Mouse (Mus musculus) heart, embryonic 10.5 days (tissue): ENCODE data around the gene Psma2. TPM values are rescaled to one million over a fixed set of nuclear protein-coding genes. Genes with fewer than 3 reads are reported as not detected.
A peak's percentile ranks its signal among the peaks of the same experiment; 100 is the strongest.

Experiments
- DNase-seq: peaks from one replicate; pipeline ENCODE4 v3.0.0-alpha.2; 2017; ENCODE audit warnings: low spot score
- H3K27ac ChIP-seq: fragments of 300-500 bp; sonication (generic); 2 replicates; pipeline ENCODE4 v1.5.1; 2016; ENCODE audit warnings: mild to moderate bottlenecking
- H3K27me3 ChIP-seq: fragments of 300-500 bp; sonication (generic); 2 replicates; pipeline ENCODE4 v1.6.1; 2016; ENCODE audit warnings: mild to moderate bottlenecking; ENCODE audit not compliant: poor library complexity, insufficient read depth, severe bottlenecking
- H3K36me3 ChIP-seq: fragments of 300-500 bp; sonication (generic); 2 replicates; pipeline ENCODE4 v1.6.1; 2016; ENCODE audit warnings: mild to moderate bottlenecking, moderate library complexity
- H3K4me1 ChIP-seq: fragments of 300-500 bp; sonication (generic); 2 replicates; pipeline ENCODE4 v1.6.1; 2016; ENCODE audit warnings: mild to moderate bottlenecking
- H3K4me3 ChIP-seq: fragments of 300-500 bp; sonication (generic); 2 replicates; pipeline ENCODE4 v1.5.1; 2016; ENCODE audit warnings: mild to moderate bottlenecking, moderate library complexity
- H3K9me3 ChIP-seq: fragments of 300-500 bp; sonication (generic); 2 replicates; pipeline ENCODE4 v1.6.1; 2016; ENCODE audit warnings: mild to moderate bottlenecking, moderate library complexity
- WGBS: fragments of 180-500 bp; shearing (Covaris S2); methylation state at CpG from one replicate; pipeline ENCODE4 v1.1.7; 2016; 5-methylcytosine and 5-hydroxymethylcytosine counted together
- polyA plus RNA-seq: library from polyadenylated mRNA; unstranded; fragments of >200 nt; fragmentation: Nextera tagmentation; extraction: Ambion mirVana; gene quantifications from 2 replicates; pipeline ENCODE4 v1.2.1, GENCODE M21; 2016

The Psma2 gene
- 192 and 212 TPM in 2 replicates for polyA plus RNA-seq

GRCm38 (mm10) chr13:14612926-14613529 lies at the start of gene Psma2, which contains the start of gene Mrpl32:
Psma2 (plus strand) TSS chr13:14613240.
Mrpl32 (minus strand) TSS chr13:14613165.
- peaks cover 26% of the 10 kb centered on the region for H3K36me3 ChIP-seq
- H3K27ac ChIP-seq = peak within 1 kb of the TSS; percentile 91
- peak within 1 kb of the TSS; percentile 82 for H3K4me3 ChIP-seq
- no peaks in the 10 kb centered on the region for H3K4me1 ChIP-seq
- under 1% methylated on average over 42 of the region's 42 CpGs for WGBS
- H3K27me3 ChIP-seq = no peaks in the 10 kb centered on the region
- no peaks in the 10 kb centered on the region for H3K9me3 ChIP-seq
- peak; percentile 99 for DNase-seq

DNA sequence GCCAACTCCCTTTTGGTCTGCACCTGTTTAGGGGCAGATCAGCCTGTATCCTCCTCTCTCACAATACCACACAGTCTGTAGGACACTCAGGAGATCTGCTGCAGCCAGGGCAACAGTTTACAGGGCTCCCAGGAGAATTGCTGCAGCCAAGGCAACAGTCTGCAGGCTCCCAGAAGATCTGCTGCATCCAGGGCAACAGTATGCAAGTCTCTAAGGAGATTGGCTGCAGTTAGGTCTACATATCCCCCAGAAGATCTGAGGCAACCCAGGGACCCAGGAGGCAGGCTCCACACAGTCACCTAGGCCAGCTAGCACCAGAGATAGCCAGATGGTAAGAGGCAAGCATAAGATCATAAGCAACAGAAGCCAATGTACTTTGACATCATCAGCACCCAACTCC lies 38.9 kb upstream of the Psma2 start:
- Histone ChIP-seq H3K9me3 (0 out of 2 replicates have a peak, but pooled peaks cover 4% of the 10 kb centered on the region), H3K27ac (no peak overlapping the region), H3K36me3 (no peaks in the 10 kb centered on the region), H3K27me3 (no peaks in the 10 kb centered on the region), H3K4me3 (no peak overlapping the region), H3K4me1 (no peaks in the 10 kb centered on the region)
- DNase-seq = no peak

- WGBS = 65% methylated on average over 3 of the region's 3 CpGs
Measured at GRCm38 (mm10) chr13:14580392-14580791, 32.6 kb upstream of the Psma2 start.

DNA sequence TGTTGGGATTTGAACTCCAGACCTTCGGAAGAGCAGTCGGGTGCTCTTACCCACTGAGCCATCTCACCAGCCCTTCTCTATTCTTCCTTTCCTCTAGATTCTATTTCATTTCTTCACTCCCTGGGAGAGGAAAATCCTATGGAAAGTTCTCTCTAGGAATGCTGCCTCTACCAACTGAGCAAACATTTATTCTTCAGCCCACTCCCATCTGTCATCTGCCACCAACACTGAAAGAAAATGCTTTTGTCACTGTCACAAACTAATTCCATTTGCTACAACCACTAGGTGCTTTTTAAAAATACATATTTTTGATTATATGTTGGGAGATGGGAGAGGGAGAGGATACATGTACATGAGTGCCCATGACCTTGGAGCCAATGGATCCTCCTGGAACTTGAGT lies 10.3 kb upstream of the Psma2 start:
- H3K36me3 ChIP-seq = no peaks in the 10 kb centered on the region
- H3K4me1 ChIP-seq = no peaks in the 10 kb centered on the region
- WGBS = 79% methylated on average over 2 of the region's 2 CpGs

More at GRCm38 (mm10) chr13:14580392-14580791, 32.6 kb upstream of the Psma2 start:
- Histone ChIP-seq H3K4me1 (no peaks in the 10 kb centered on the region), H3K27me3 (no peaks in the 10 kb centered on the region), H3K27ac (no peak overlapping the region), H3K4me3 (no peak overlapping the region), H3K36me3 (no peaks in the 10 kb centered on the region), H3K9me3 (no peaks in the 10 kb centered on the region)
- DNase-seq = no peak

DNA sequence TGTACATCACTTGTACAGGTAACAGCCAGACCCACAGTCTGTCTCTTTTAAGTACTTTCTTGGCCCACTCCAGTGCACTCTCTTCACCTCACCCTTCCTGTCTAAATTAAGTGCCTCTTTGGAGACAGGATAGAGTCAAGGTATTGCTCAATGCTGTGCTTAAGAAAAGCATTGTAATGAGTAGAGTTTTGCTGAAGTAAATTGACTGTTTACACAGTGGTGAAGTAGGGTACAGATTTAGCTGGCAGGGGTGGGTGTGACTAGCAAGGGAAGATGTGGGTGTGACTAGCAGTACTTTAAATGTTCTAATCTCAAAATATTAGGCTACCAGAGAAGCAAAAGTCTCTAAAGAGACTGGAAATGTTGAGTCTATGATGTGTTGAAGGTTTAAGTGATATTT lies 5.4 kb upstream of the Psma2 start:
- Histone ChIP-seq H3K27me3 (no peaks in the 10 kb centered on the region), H3K36me3 (peaks cover 7% of the 10 kb centered on the region; the same call in 1 of the 2 replicates), H3K27ac (no peak overlapping the region), H3K4me1 (no peaks in the 10 kb centered on the region), H3K4me3 (no peak overlapping the region), H3K9me3 (no peaks in the 10 kb centered on the region)
- DNase-seq = no peak

More for the DNA sequence above, 10.3 kb upstream of the Psma2 start:
- Histone ChIP-seq H3K27me3 (no peaks in the 10 kb centered on the region), H3K4me3 (no peak overlapping the region), H3K9me3 (no peaks in the 10 kb centered on the region), H3K27ac (no peak overlapping the region)
- DNase-seq = no peak

DNA sequence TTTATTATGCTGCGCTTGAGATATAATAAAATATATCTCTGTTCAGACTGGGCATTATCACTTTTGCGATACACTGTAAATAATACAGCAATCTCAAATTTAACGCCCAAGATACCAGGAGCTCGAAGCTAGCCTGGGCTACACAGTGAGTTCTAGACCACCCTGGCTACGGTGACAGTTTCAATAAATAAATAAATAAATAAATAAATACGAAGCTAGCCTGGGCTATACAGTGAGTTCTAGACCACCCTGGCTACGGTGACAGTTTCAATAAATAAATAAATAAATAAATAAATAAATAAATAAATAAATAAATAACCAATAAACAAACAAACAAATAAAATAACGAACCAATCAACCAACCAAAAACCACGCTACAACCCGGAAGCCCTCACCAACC lies 577 bp upstream of the Psma2 start:
- H3K27me3 ChIP-seq = no peaks in the 10 kb centered on the region
- H3K4me1 ChIP-seq = no peaks in the 10 kb centered on the region
- WGBS = 6% methylated on average over 10 of the region's 10 CpGs
- DNase-seq = no peak
- peak overlapping the region; percentile 91 for H3K27ac ChIP-seq
- no peaks in the 10 kb centered on the region for H3K9me3 ChIP-seq
- peaks cover 20% of the 10 kb centered on the region for H3K36me3 ChIP-seq
- peak overlapping the region; percentile 82 for H3K4me3 ChIP-seq

- peaks cover 31% of the 10 kb centered on the region for H3K36me3 ChIP-seq
- H3K4me3 ChIP-seq = peak overlapping the region; percentile 82
- DNase-seq = no peak
- no peaks in the 10 kb centered on the region for H3K27me3 ChIP-seq
- H3K27ac ChIP-seq = peak overlapping the region; percentile 91
- WGBS = under 1% methylated on average over 9 of the region's 9 CpGs
- H3K9me3 ChIP-seq = no peaks in the 10 kb centered on the region
- H3K4me1 ChIP-seq = no peaks in the 10 kb centered on the region
Measured at GRCm38 (mm10) chr13:14613553-14613952, 513 bp downstream of the Psma2 start.

DNA sequence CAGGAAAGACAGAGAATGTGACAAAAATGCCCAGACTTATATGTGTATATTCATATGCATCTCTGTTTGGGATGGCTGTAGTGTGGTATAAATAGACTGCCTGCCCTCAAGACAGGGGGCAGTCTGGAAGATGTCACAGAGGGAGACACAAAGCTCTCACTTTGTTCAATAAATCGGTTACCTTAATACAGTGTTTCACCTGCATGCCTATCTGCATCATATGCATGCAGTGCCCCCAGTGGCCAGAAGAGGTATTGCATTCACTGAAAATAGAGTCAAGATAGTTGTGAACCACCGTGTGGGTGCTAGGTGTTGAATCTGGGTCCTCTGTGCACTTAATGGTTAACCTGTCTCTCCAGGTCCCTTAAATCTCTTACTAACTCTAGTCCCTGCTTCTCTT lies 5.7 kb downstream of the Psma2 start:
- H3K4me3 ChIP-seq = no peak overlapping the region
- H3K9me3 ChIP-seq = no peaks in the 10 kb centered on the region
- peaks cover 70% of the 10 kb centered on the region for H3K36me3 ChIP-seq
- no peaks in the 10 kb centered on the region for H3K27me3 ChIP-seq
- no peaks in the 10 kb centered on the region for H3K4me1 ChIP-seq
- no peak overlapping the region for H3K27ac ChIP-seq
- 45% methylated on average over 2 of the region's 2 CpGs for WGBS
- no peak for DNase-seq

- 1% methylated on average over 29 of the region's 29 CpGs for WGBS
- peak; percentile 98 for DNase-seq
- Histone ChIP-seq H3K27ac (peak within 1 kb of the TSS; percentile 94), H3K4me3 (peak within 1 kb of the TSS; percentile 76), H3K27me3 (no peaks in the 10 kb centered on the region), H3K36me3 (peaks cover 33% of the 10 kb centered on the region), H3K9me3 (no peaks in the 10 kb centered on the region), H3K4me1 (peaks cover 10% of the 10 kb centered on the region; the same call in 1 of the 2 replicates)
Measured at GRCm38 (mm10) chr13:14629726-14630641, 16.9 kb downstream of the Psma2 start, which contains the start of gene AW209491. AW209491 (plus strand) TSS chr13:14630154.

DNA sequence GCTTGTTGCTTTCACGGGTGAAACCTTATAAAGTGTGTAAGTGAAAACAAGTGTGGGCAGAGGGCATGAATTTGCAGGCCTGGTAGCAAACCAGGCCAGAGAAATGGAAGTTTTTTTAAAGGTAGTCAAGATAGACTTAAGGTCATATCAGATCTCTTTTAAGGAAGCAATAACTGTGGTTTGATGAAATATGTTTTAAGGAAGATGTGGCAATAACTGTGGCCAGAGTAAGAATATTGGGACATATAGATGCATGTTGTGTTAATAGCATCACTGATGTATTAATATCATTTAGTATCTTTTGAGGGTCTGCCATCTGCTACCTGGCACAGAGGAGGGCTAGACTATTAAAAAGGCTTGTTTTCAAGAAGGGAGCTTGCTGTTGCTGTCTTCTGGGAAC lies 27.0 kb downstream of the Psma2 start:
- 68% methylated on average over 1 of the region's 1 CpGs for WGBS

GRCm38 (mm10) chr13:14649301-14649700 lies 36.3 kb downstream of the Psma2 start:
- no peak for DNase-seq
- Histone ChIP-seq H3K27me3 (no peaks in the 10 kb centered on the region), H3K36me3 (no peaks in the 10 kb centered on the region), H3K4me3 (no peak overlapping the region), H3K9me3 (no peaks in the 10 kb centered on the region), H3K4me1 (no peaks in the 10 kb centered on the region), H3K27ac (no peak overlapping the region)
- 50% methylated on average over 1 of the region's 1 CpGs for WGBS

More for the DNA sequence above, 27.0 kb downstream of the Psma2 start:
- no peak for DNase-seq
- no peaks in the 10 kb centered on the region for H3K27me3 ChIP-seq
- H3K4me3 ChIP-seq = no peak overlapping the region
- H3K27ac ChIP-seq = no peak overlapping the region
- no peaks in the 10 kb centered on the region for H3K9me3 ChIP-seq
- H3K36me3 ChIP-seq = peaks cover 25% of the 10 kb centered on the region
- no peaks in the 10 kb centered on the region for H3K4me1 ChIP-seq

DNA sequence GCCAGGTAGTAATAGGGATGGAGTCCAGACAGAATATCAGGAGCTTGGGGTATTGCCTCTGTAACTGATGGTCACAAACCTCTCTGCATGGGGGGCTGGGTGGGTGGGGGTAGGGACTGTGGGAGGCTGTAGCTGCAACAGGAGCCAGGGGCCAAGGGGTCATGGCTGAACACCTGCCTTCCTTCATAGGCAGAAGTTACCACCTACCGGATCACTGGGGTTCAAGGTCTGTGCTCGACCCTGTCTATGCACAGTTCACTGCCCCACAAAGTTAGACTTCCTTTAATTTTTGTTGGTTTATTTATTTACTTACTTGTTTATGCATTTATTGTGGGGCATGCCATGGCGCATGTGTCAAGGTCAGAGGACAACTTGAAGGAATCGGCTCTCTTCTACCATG lies 54.1 kb downstream of the Psma2 start:
- Histone ChIP-seq H3K4me3 (no peak overlapping the region), H3K4me1 (no peaks in the 10 kb centered on the region), H3K27me3 (no peaks in the 10 kb centered on the region), H3K27ac (no peak overlapping the region), H3K36me3 (no peaks in the 10 kb centered on the region), H3K9me3 (no peaks in the 10 kb centered on the region)
- DNase-seq = no peak
- WGBS = 83% methylated on average over 4 of the region's 4 CpGs

DNA sequence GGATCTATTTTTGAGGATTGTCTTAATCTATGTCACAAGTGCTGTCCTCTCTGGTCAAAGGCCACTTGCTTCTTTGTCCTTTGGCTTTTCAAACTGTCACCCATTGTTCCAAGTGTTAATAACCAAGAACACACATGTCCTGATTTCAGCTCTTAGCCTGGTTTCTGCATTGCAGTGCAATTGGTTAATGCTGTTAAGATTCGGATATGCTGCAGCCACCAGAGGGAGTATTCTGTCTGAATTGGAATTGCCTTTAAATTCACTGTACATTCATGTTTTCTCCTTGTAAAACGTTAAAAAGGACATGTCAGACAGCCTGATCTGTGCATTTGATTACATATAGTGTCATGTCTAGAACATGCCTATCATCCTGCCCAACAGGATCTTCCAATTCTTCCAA lies 57.3 kb downstream of the Psma2 start:
- no peak for DNase-seq
- H3K36me3 ChIP-seq = no peaks in the 10 kb centered on the region
- WGBS = 38% methylated on average over 2 of the region's 2 CpGs
- no peaks in the 10 kb centered on the region for H3K9me3 ChIP-seq
- H3K4me3 ChIP-seq = no peak overlapping the region
- no peaks in the 10 kb centered on the region for H3K4me1 ChIP-seq
- no peaks in the 10 kb centered on the region for H3K27me3 ChIP-seq
- no peak overlapping the region for H3K27ac ChIP-seq
